Mouse (Mus musculus) myocyte (in vitro differentiated cells): ENCODE results near the gene Acap1.

ENCODE experiments used
- CEBPB ChIP-seq: IDR thresholded peaks from 2 replicates; pipeline ENCODE4 v1.6.1; 2011; ENCODE audit warnings: mild to moderate bottlenecking, moderate library complexity; ENCODE audit not compliant: poor library complexity, insufficient read depth, severe bottlenecking
- E2F4 ChIP-seq: IDR thresholded peaks from one replicate; pipeline ENCODE4 v1.6.1; 2011; ENCODE audit warnings: mild to moderate bottlenecking, control low read depth, moderate library complexity; ENCODE audit not compliant: insufficient read depth
- MAX ChIP-seq: IDR thresholded peaks from one replicate; pipeline ENCODE4 v1.6.1; 2011; ENCODE audit warnings: low read depth, mild to moderate bottlenecking, control low read depth
- MYOD1 ChIP-seq, 3 experiments: IDR thresholded peaks; one replicate each; pipeline ENCODE4 v1.6.1; 2011; ENCODE audit warnings: control low read depth in 2 of 3, low read depth in 2 of 3, mild to moderate bottlenecking in 2 of 3, moderate library complexity in 1 of 3; ENCODE audit not compliant: insufficient read length in 2 of 3, control insufficient read depth in 1 of 3
- MYOG ChIP-seq, 3 experiments: IDR thresholded peaks; one replicate each; pipeline ENCODE4 v1.6.1; 2011; ENCODE audit warnings: control low read depth in 2 of 3, low read depth in 2 of 3, mild to moderate bottlenecking in 2 of 3; ENCODE audit not compliant: insufficient read length in 2 of 3, control insufficient read depth in 1 of 3, insufficient read depth in 1 of 3
- POLR2A ChIP-seq: IDR thresholded peaks from one replicate; pipeline ENCODE4 v1.6.1; 2011; ENCODE audit warnings: low read depth, mild to moderate bottlenecking, control low read depth, moderate library complexity; ENCODE audit not compliant: insufficient read length
- POLR2AphosphoS2 ChIP-seq: IDR thresholded peaks from one replicate; pipeline ENCODE4 v1.6.1; 2011; ENCODE audit warnings: low read depth, control low read depth; ENCODE audit not compliant: insufficient read length
- REST ChIP-seq: IDR thresholded peaks from one replicate; pipeline ENCODE4 v1.6.1; 2011; ENCODE audit warnings: mild to moderate bottlenecking, control low read depth, moderate library complexity; ENCODE audit not compliant: insufficient read depth, insufficient read length
- TCF12 ChIP-seq: IDR thresholded peaks from one replicate; pipeline ENCODE4 v1.6.1; 2011; ENCODE audit warnings: mild to moderate bottlenecking, control low read depth; ENCODE audit not compliant: poor library complexity, insufficient read depth, severe bottlenecking
- TCF3 ChIP-seq: IDR thresholded peaks from one replicate; pipeline ENCODE4 v1.6.1; 2011; ENCODE audit warnings: low read depth, control low read depth; ENCODE audit not compliant: insufficient read length
- USF1 ChIP-seq: IDR thresholded peaks from one replicate; pipeline ENCODE4 v1.6.1; 2011; ENCODE audit warnings: low read depth, mild to moderate bottlenecking, control low read depth, moderate library complexity

DNA sequence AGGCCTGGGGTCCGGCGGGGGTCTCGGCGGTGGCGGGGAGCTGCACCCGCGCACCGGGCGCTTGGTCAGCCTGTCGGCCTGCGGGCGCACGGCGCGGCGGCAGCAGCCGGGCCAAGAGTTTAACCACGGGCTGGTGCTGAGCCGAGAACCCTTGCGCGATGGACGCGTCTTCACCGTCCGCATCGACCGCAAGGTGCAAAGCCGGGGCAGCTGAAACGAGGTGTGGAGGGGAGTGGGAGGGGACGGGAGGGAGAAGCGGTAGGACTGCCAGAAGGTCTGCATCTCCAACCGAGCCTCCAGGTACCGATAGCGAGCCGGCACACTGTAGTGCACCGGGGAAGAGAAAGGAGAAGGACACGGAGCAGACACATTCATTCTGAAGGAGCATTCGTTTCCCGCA lies 6.7 kb upstream of the Acap1 start:
- TF ChIP-seq POLR2A = no peak
- TF ChIP-seq USF1 = no peak
- TF ChIP-seq MAX = no peak
- no peak for TF ChIP-seq MYOD1 (IDR thresholded peaks at IDR 0.05; ENCODE audit: control insufficient read depth in 1 of 3, insufficient read length in 2 of 3, low read depth in 2 of 3)
- TF ChIP-seq E2F4 = no peak
- TF ChIP-seq POLR2AphosphoS2 = no peak
- no peak for TF ChIP-seq TCF12
- TF ChIP-seq MYOG (IDR thresholded peaks at IDR 0.05; ENCODE audit: control insufficient read depth in 1 of 3, insufficient read depth in 1 of 3, insufficient read length in 2 of 3, low read depth in 2 of 3) = peak in 1 of 3 experiments; percentile 14
- no peak for TF ChIP-seq REST
- TF ChIP-seq TCF3 = no peak
- no peak for TF ChIP-seq CEBPB
